Mouse (Mus musculus): ENCODE measurements around the gene Fam19a5.

DNA sequence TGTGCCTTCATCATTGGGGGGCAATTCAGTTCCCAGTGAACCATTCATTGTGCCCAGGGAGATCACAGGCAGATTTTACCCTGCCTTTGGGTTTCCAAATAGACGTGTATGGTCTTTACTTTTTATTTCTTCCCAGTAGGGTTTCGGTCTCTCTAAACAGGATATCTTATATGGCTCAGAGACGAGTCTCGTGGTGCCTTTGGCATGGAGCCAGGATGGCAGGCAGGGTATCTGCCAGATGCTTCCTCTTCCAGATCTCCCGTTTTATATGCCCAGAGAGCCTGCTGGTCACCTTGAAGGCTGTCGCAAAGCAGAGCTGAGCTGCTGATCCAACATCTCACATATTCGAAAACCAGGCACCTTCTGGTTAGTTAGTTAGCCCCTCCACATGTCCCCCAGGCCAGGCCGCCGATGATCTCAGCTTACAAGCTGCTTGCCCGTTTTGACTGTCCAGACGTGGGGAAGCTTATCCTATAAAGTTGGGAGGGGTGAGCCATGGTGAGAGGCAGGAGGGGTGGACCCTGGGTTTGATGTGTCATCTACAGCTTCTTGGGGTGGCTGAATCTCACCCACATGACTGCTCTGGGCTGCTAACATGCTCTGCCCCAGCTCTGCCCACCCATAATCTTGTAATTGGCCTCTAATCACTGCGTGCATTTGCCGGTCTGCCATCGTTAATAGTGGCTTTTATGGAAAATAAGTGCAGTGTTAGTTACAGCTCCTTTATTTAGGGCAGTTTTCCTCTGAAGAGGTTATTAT lies 154.6 kb downstream of the Fam19a5 start:
- TF ChIP-seq CTCF (IDR thresholded peaks at IDR 0.05; ENCODE audit: low read depth) (no peak), EP300 (optimal IDR thresholded peaks at IDR 0.05) (no peak)
